Mouse (Mus musculus) bone marrow macrophage, adult 2 months (primary cell): ENCODE measurements around the gene Tipin.

Experiments used
- CTCF ChIP-seq: IDR thresholded peaks from 2 replicates; pipeline ENCODE4 v1.5.1; 2012; ENCODE audit warnings: low read depth, mild to moderate bottlenecking, low read length, moderate library complexity
- POLR2A ChIP-seq: IDR thresholded peaks from 2 replicates; pipeline ENCODE4 v1.6.1; 2012; ENCODE audit warnings: mild to moderate bottlenecking, low read depth, low read length, borderline replicate concordance

DNA sequence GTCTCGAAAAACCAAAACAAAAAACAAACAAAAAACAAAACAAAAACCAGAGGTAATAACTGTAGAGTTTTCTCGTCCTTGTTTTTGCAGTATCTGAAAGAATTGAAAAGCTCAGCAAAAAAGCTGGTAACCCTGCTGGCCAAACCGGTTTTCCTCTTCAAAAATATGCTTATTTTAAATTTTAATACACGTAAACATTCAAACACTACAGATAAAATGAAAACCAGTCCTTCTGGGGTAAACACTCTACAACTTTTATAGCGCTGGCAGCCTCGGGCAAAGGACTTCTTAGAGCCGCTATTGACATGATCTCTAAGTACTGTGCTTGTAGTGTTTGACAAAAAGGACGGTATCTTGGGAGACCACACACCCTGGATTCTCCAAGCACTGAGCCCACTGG, 60.3 kb downstream of the Tipin start:
- TF ChIP-seq POLR2A, result no peak
- TF ChIP-seq CTCF, result no peak
